Mouse (Mus musculus) megakaryocyte progenitor cell, adult 5-6 weeks (primary cell): ENCODE results near the gene Tpo. TPM values are rescaled to one million over a fixed set of nuclear protein-coding genes. Genes with fewer than 3 reads are reported as not detected.
A peak's percentile ranks its signal among the peaks of the same experiment; 100 is the strongest.

Source experiments
- ATAC-seq: replicated peaks from 2 replicates; pipeline ENCODE4 v1.8.0; 2016; ENCODE audit warnings: mild to moderate bottlenecking, moderate TSS enrichment, inconsistent platforms; ENCODE audit not compliant: poor library complexity
- total RNA-seq, 2 experiments: library from RNA; stranded (forward) in 1 of 2; stranded (reverse) in 1 of 2; fragments of 157-497, 149-512 nt in 1 of 2; fragments of 200-1000 nt in 1 of 2; gene quantifications; 2 replicates each; pipeline versions ENCODE4 v1.2.3 to v1.2.4; 2015 to 2017

Tpo gene
- total RNA-seq, 2 experiments from 2014 or later, result not detected

- no peak for ATAC-seq
Measured at GRCm38 (mm10) chr12:30077056-30077455, 55.4 kb downstream of the Tpo start.

- ATAC-seq, result no peak
Measured at GRCm38 (mm10) chr12:30076316-30076715, 56.1 kb downstream of the Tpo start.

DNA sequence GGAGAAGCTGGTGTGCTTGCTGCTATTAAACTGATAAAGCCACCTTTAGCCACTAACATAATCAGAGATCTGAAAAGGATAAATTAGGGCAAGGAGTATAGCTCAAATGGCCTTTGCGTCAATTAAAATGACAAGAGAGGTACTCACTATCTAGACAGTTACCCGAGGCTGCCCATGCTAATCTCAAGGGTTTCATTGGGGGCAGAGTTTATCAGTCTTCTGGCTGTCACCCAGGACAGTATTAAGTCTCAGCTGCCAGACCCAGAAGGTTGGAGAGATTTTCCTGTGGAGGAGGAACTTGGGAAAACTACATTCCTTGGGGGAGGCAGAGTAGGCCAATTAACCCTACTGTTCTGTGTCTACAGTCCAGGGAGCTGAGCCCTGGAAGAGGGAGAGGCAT is 63.1 kb downstream of the Tpo start:
- no peak for ATAC-seq

DNA sequence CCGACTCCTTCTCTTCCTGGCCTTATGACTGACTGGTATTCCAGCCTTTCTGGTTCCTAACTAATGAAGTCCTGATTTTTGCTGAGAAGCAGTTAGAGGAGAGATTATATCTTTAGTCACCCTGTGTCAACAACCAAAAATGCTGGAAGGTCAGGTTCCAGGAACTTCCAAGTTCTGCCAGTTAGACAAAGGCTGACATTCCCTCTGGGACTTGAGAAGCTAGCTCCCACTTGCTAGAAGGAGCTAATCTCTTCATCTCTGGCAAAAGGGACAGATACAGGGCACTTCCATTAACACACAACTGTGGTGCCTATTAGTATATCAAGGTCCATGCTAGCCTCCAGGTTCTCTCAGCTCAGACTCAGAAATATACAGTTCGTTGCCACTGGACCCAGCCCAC is 64.6 kb downstream of the Tpo start:
- no peak for ATAC-seq

DNA sequence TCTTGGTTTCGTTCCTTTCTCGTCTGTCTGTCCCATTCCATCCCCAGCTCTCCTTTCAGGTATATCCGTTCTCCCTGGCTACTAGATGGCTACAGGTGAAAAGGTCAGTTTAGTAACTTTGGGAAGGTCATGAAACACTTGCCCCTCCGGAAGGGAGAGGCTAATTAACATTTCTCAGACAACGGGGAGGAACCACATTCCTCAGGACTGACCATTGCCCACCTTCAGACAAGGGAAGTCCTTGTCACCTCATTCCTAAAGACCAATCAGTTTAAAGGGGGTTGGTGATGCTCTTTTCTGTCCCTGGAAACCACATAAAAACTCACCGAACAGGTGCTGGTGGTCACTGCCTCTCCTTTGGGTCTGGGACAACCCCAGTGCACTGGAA is 70.3 kb downstream of the Tpo start:
- ATAC-seq, result no peak

- no peak for ATAC-seq
Measured at GRCm38 (mm10) chr12:30061503-30062117, 70.8 kb downstream of the Tpo start.

GRCm38 (mm10) chr12:30058044-30058443 is 74.4 kb downstream of the Tpo start:
- no peak for ATAC-seq

GRCm38 (mm10) chr12:30054761-30055540 is 77.5 kb downstream of the Tpo start:
- ATAC-seq, result no peak

DNA sequence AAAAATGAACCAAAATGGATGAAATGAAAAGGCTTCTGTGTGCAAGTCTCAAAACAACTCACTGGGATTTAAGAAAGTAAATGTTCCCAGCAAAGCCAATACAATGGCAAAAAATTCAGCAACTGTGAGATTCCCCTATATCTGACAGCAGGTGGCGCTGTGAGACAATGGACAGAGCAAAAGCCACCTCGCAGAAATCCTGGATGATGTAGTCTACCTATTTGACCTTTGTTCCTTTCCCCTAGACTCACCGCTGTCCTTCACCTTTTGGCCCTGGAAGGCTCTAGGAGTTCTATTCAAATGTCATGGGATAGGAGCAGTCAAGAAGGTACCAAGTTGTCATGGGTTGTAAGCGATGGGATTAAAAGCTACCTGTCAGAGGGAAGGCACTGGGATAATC is 82.2 kb downstream of the Tpo start:
- peak; percentile 64 for ATAC-seq

DNA sequence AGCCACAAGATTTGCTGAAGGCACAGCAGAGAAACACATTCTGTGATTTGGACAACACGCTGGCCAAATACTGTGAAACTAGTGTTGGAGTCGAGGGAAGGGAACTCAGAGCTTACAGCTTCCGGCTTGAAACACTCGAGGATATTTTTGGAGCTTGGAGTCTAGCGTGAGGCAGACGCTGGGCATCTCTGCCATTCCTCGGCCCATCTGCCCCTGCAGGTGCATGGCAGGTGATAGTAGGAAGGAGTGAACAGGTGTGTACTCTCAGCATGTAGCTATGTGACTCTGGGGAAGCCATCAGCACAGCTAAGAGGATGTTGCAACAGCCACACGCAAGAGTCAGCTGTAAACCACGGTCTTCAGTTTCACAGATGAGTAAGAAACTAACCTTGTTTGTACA is 82.6 kb downstream of the Tpo start:
- ATAC-seq, result no peak

- ATAC-seq, result no peak
Measured at GRCm38 (mm10) chr12:30048848-30049247, 83.6 kb downstream of the Tpo start.

DNA sequence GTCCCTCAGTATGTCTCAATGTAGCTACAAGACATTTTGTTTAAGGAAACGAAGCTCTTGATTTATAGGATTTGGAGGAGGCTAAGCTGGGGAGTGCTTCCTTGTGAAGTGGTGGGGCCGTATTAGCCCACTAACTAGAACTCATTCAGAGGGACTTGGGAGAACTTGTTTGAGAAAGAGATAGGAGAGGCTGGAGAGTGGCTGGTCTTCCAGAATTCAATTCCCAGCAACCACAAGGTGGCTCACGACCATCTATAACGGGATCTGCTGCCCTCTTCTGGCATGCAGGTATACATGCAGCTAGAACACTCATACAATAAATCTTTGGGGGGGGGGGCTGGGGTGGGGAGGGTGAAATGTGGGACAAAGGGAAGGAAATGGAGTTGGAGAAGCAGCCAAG is 92.3 kb downstream of the Tpo start:
- ATAC-seq, result no peak

GRCm38 (mm10) chr12:30039565-30039964 is 92.9 kb downstream of the Tpo start:
- peak; percentile 55 for ATAC-seq

DNA sequence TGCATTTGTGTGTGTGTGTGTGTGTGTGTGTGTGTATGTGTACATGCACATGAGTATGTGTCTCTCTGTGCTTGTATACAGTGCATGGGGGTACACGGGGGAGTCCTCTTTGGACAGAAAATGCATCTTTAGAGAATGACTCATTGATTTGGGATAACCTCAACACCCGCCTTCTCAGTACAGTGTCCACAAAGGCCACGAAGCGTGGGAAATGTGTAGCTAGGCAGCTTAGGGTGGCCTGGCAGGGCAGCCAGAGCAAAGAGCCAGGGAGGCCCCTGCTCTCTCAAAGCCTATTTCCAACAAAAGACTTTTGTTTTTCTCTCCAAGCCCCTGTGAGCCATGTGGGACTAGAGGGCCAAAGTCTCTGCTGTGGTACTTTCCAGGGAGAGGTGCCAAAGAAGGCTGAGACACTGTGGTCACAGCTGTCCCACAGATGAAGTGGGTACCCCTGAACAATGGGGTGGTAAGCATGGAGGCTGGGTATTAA is 95.8 kb downstream of the Tpo start:
- ATAC-seq, result no peak

DNA sequence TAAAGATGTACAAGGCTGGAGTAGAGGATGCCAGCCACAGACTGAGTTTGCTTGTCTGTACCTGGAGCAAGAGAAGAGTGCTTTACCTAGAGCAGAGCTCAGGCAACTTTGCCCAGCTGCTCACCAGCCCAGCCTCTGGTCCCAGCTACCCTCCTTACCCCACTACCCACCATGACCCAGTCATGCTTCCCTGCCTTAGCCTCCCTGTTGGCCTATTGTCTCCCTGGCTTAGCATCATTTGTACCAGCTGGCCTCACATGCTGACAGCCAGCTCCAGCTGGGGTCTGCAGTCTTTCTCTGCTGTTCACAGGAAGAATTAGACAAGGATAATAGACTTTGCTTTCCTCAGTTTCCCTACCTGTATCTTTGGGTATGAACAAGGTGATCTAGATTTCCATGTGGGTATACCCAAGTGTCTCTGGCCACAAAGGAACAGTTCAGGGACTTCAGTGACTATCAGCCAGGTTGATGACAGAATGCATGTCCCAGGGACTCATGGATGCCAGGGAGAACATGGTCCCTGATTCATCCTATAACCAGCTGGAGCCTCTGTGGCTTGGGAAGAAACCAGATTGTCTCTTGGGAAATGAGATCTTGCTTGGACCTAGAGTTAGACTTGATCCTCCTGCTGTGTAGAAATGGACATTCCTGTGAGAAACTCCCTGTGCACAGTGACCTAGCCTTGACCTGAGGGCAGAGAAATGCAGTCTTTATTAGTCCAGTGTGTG is 96.4 kb downstream of the Tpo start:
- no peak for ATAC-seq

- no peak for ATAC-seq
Measured at GRCm38 (mm10) chr12:30035406-30035805, 97.0 kb downstream of the Tpo start.

GRCm38 (mm10) chr12:30034681-30035080 is 97.7 kb downstream of the Tpo start:
- ATAC-seq, result no peak

- no peak for ATAC-seq
Measured at GRCm38 (mm10) chr12:30030571-30030970, 101.9 kb downstream of the Tpo start.

DNA sequence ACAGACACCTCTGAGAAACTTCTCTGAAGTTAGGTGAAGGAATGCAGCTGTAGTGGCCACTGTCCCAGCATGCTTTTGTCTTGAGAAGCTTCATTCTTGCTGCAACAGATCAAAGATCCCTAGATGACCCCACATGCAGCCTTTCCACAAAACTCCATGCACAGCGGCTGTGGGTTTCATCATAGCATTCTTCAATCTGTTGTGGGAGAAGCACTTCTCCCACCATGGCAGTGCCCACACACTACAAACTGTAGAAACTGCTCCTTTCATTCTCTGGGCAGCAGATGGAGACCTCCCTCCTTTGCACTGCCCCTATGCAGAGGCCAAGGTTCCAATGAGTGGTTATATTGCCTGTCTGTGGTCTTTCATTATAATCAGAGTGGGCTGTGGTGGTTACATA is 103.3 kb downstream of the Tpo start:
- ATAC-seq, result no peak

- no peak for ATAC-seq
Measured at GRCm38 (mm10) chr12:30027721-30028340, 104.6 kb downstream of the Tpo start.

DNA sequence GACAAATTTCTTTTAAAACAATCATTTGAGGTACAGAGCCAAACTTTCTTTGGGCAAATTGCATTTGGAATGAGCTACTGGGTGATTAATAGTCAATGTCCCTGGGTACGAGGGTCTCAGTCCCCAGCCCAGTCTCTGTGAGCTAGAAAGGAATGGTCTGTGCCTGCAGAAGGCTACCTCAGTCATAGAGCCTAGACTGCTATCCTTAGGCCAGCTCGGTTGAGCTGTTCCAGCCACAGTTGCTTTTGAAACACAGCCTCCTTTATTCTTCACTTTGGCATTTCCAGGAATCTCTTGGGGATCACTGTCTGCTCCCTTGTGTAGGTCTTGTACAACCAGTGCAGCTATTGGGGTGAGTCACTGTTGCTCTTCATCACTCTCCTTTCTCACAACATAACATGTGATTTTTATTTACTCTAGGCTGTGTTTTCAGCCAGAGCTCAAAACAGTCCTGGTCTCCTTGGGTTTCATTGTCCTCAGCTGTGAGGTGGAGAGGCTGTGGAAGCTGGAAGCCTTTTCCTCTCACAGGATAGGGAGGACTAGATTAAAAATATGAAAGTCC is 108.1 kb downstream of the Tpo start:
- no peak for ATAC-seq
